Mouse (Mus musculus): ENCODE measurements at regions not wholly inside any gene's neighbourhood (a gene's known extent, or its start where the extent isn't known, plus 50 kb on each side); places are given as distances from the start of the nearest gene placed in this dataset.

DNA sequence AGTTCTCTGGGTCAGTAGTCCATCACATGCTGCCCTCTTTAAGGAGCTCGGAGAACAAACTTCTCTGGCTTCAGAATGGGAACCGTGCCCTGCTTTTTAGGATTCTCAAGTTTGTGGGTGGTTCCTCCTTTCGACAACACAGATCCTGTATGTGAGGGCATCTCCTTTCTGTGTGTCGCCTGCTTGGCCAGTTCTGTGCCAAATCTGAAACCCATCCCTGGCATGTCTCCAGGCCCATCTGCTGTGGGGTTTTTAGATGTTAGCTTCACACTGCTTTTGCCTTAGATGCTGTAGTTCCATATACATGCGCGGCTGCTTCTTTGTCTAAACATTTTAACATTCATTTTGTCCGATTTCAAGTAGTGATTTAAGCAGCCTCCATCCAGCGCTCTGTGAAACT lies 93.0 kb upstream of the Vldlr start:
- no peak for TF ChIP-seq CTCF (IDR thresholded peaks at IDR 0.05; ENCODE audit: borderline replicate concordance, extremely low read depth, insufficient read depth, insufficient read length)
- no peak for TF ChIP-seq POLR2A (IDR thresholded peaks at IDR 0.05; ENCODE audit: borderline replicate concordance, extremely low read depth, insufficient read depth, insufficient read length, poor library complexity, severe bottlenecking)

Measured in brain, embryonic 14.5 days (tissue).